Mouse (Mus musculus) lung, embryonic 14.5 days (tissue): ENCODE results near the gene Prr15l. TPM values are rescaled to one million over a fixed set of nuclear protein-coding genes. Genes with fewer than 3 reads are reported as not detected.

Experiments
- ATAC-seq: fragments of 200-750 bp; cut with Nextera tagmentation; 2 replicates; pipeline ENCODE4 v1.8.0; 2017; ENCODE audit warnings: mild to moderate bottlenecking, moderate TSS enrichment, moderate library complexity; ENCODE audit not compliant: insufficient read depth
- DNase-seq: peaks from one replicate; pipeline ENCODE4 v3.0.0-alpha.2; 2015
- H3K27ac ChIP-seq: fragments of 300-500 bp; sonication (generic); 2 replicates; pipeline ENCODE4 v1.5.1; 2014; ENCODE audit warnings: low read depth, mild to moderate bottlenecking, moderate library complexity
- H3K27me3 ChIP-seq: fragments of 300-500 bp; sonication (generic); 2 replicates; pipeline ENCODE4 v1.6.1; 2014; ENCODE audit warnings: low read length, control low read depth; ENCODE audit not compliant: insufficient read depth
- H3K36me3 ChIP-seq: fragments of 300-500 bp; sonication (generic); 2 replicates; pipeline ENCODE4 v1.6.1; 2014; ENCODE audit warnings: control low read depth; ENCODE audit not compliant: insufficient read depth
- H3K4me1 ChIP-seq: fragments of 300-500 bp; sonication (generic); 2 replicates; pipeline ENCODE4 v1.6.1; 2014; ENCODE audit warnings: antibody characterized with exemption, control low read depth; ENCODE audit not compliant: insufficient read depth
- H3K4me2 ChIP-seq: fragments of 300-500 bp; sonication (generic); 2 replicates; pipeline ENCODE4 v1.6.1; 2014; ENCODE audit warnings: mild to moderate bottlenecking
- H3K4me3 ChIP-seq: fragments of 300-500 bp; sonication (generic); 2 replicates; pipeline ENCODE4 v1.5.1; 2014; ENCODE audit warnings: low read depth, low read length
- H3K9ac ChIP-seq: fragments of 300-500 bp; sonication (generic); 2 replicates; pipeline ENCODE4 v1.6.1; 2014
- H3K9me3 ChIP-seq: fragments of 300-500 bp; sonication (generic); 2 replicates; pipeline ENCODE4 v1.6.1; 2016; ENCODE audit warnings: low read depth, low read length, control low read depth
- CTCF ChIP-seq: IDR thresholded peaks from 2 replicates; pipeline ENCODE4 v1.5.1; 2016; ENCODE audit warnings: antibody characterized with exemption, low read depth
- WGBS: fragments of 180-500 bp; shearing (Covaris S2); extraction: QIAGEN DNeasy Blood & Tissue Kit; methylation state at CpG from one replicate; pipeline ENCODE4 v1.1.7; 2014; 5-methylcytosine and 5-hydroxymethylcytosine counted together
- polyA plus RNA-seq: library from polyadenylated mRNA; unstranded; fragments of >200 nt; fragmentation: Nextera tagmentation; extraction: Ambion mirVana; gene quantifications from 2 replicates; pipeline ENCODE4 v1.2.1, GENCODE M21; 2014

Prr15l gene
- polyA plus RNA-seq, 1 experiment from 2014 or later = 24.1 TPM

- H3K4me3 ChIP-seq = no peak overlapping the region
- no peaks in the 10 kb centered on the region for H3K9me3 ChIP-seq
- DNase-seq (no peak), ATAC-seq (no peak)
- peaks cover 41% of the 10 kb centered on the region for H3K36me3 ChIP-seq
- TF ChIP-seq CTCF = no peak
- peaks cover 3% of the 10 kb centered on the region; the same call in 1 of the 2 replicates for H3K4me1 ChIP-seq
- no peak overlapping the region for H3K4me2 ChIP-seq
- 0 out of 2 replicates have a peak, but pooled peaks cover 3% of the 10 kb centered on the region for H3K27me3 ChIP-seq
- H3K27ac ChIP-seq = no peak overlapping the region
- H3K9ac ChIP-seq = no peak overlapping the region
- WGBS = 86% methylated on average over 12 of the region's 12 CpGs
Observed at GRCm38 (mm10) chr11:96908594-96908993, 19.3 kb upstream of the Prr15l start.

- Histone ChIP-seq H3K4me1 (0 out of 2 replicates have a peak, but pooled peaks cover 3% of the 10 kb centered on the region), H3K4me3 (no peak overlapping the region), H3K27ac (no peak overlapping the region), H3K4me2 (no peak overlapping the region), H3K27me3 (0 out of 2 replicates have a peak, but pooled peaks cover 3% of the 10 kb centered on the region), H3K9me3 (no peaks in the 10 kb centered on the region), H3K36me3 (peaks cover 43% of the 10 kb centered on the region), H3K9ac (no peak overlapping the region)
- WGBS = 22% methylated on average over 7 of the region's 7 CpGs
- DNase-seq (peak; percentile 93), ATAC-seq (peak; percentile 54)
- peak; percentile 88 for TF ChIP-seq CTCF
Observed at GRCm38 (mm10) chr11:96910003-96910402, 17.9 kb upstream of the Prr15l start.

GRCm38 (mm10) chr11:96912682-96913081 lies 15.2 kb upstream of the Prr15l start:
- no peaks in the 10 kb centered on the region for H3K9me3 ChIP-seq
- ATAC-seq (no peak), DNase-seq (no peak)
- H3K27me3 ChIP-seq = 0 out of 2 replicates have a peak, but pooled peaks cover 3% of the 10 kb centered on the region
- no peak for TF ChIP-seq CTCF
- no peak overlapping the region for H3K4me3 ChIP-seq
- peaks cover 7% of the 10 kb centered on the region; the same call in 1 of the 2 replicates for H3K4me1 ChIP-seq
- peaks cover 39% of the 10 kb centered on the region for H3K36me3 ChIP-seq
- WGBS = 73% methylated on average over 11 of the region's 11 CpGs
- no peak overlapping the region for H3K27ac ChIP-seq
- no peak overlapping the region for H3K9ac ChIP-seq
- no peak overlapping the region for H3K4me2 ChIP-seq

GRCm38 (mm10) chr11:96916044-96916884 lies 11.6 kb upstream of the Prr15l start, which contains the start of gene Cdk5rap3:
Cdk5rap3 (minus strand) TSS chr11:96916496.
- under 1% methylated on average over 55 of the region's 55 CpGs for WGBS
- no peaks in the 10 kb centered on the region for H3K27me3 ChIP-seq
- H3K9ac ChIP-seq = peak within 1 kb of the TSS; percentile 72
- ATAC-seq = peak; percentile 97
- H3K9me3 ChIP-seq = no peaks in the 10 kb centered on the region
- peaks cover 7% of the 10 kb centered on the region; the same call in 1 of the 2 replicates for H3K4me1 ChIP-seq
- peak within 1 kb of the TSS; percentile 95 for H3K4me2 ChIP-seq
- TF ChIP-seq CTCF = peak; percentile 90
- peaks cover 10% of the 10 kb centered on the region for H3K36me3 ChIP-seq
- DNase-seq = peak; percentile 100
- H3K4me3 ChIP-seq = peak within 1 kb of the TSS; percentile 79
- peak within 1 kb of the TSS; percentile 80 for H3K27ac ChIP-seq

- 30% methylated on average over 13 of the region's 13 CpGs for WGBS
- no peak for TF ChIP-seq CTCF
- H3K36me3 ChIP-seq = peaks cover 3% of the 10 kb centered on the region; the same call in 1 of the 2 replicates
- no peaks in the 10 kb centered on the region for H3K27me3 ChIP-seq
- H3K27ac ChIP-seq = peak overlapping the region; percentile 16; the same call in 1 of the 2 replicates
- H3K4me3 ChIP-seq = peak overlapping the region; percentile 31
- ATAC-seq (peak; percentile 13), DNase-seq (no peak)
- H3K4me1 ChIP-seq = peaks cover 7% of the 10 kb centered on the region; the same call in 1 of the 2 replicates
- no peaks in the 10 kb centered on the region for H3K9me3 ChIP-seq
- peak overlapping the region; percentile 58 for H3K4me2 ChIP-seq
- peak overlapping the region; percentile 32; the same call in 1 of the 2 replicates for H3K9ac ChIP-seq
Observed at GRCm38 (mm10) chr11:96916885-96917396, 11.0 kb upstream of the Prr15l start.

- no peak overlapping the region for H3K9ac ChIP-seq
- TF ChIP-seq CTCF = no peak
- peak overlapping the region; percentile 58; the same call in 1 of the 2 replicates for H3K4me2 ChIP-seq
- H3K27ac ChIP-seq = peak overlapping the region; percentile 16; the same call in 1 of the 2 replicates
- H3K4me3 ChIP-seq = no peak overlapping the region
- DNase-seq (no peak), ATAC-seq (no peak)
- H3K9me3 ChIP-seq = no peaks in the 10 kb centered on the region
- H3K36me3 ChIP-seq = 0 out of 2 replicates have a peak, but pooled peaks cover 2% of the 10 kb centered on the region
- 83% methylated on average over 6 of the region's 6 CpGs for WGBS
- H3K27me3 ChIP-seq = no peaks in the 10 kb centered on the region
- peaks cover 7% of the 10 kb centered on the region; the same call in 1 of the 2 replicates for H3K4me1 ChIP-seq
Observed at GRCm38 (mm10) chr11:96917415-96917814, 10.5 kb upstream of the Prr15l start.

GRCm38 (mm10) chr11:96919003-96919402 lies 8.9 kb upstream of the Prr15l start:
- Histone ChIP-seq H3K36me3 (0 out of 2 replicates have a peak, but pooled peaks cover 2% of the 10 kb centered on the region), H3K9me3 (no peaks in the 10 kb centered on the region), H3K4me3 (no peak overlapping the region), H3K4me1 (peaks cover 7% of the 10 kb centered on the region; the same call in 1 of the 2 replicates), H3K4me2 (no peak overlapping the region), H3K27ac (no peak overlapping the region), H3K27me3 (no peaks in the 10 kb centered on the region), H3K9ac (no peak overlapping the region)
- TF ChIP-seq CTCF = no peak
- ATAC-seq (no peak), DNase-seq (no peak)
- WGBS = 34% methylated on average over 6 of the region's 6 CpGs
